ENCODE assay signal across 8 mouse cellular contexts in genomic region chr1:133423166-133423542, GRCm38 (mm10). TPM values are rescaled to one million over a fixed set of nuclear protein-coding genes. Genes with fewer than 3 reads are reported as not detected.
DNase-seq lines count a peak whose midpoint lies in the region; ATAC-seq and TF ChIP-seq lines count a peak whose summit lies in the region.

No protein-coding gene starts in this region.

- H3K27ac ChIP-seq in kidney, embryonic 14.5 days (ENCODE audit: low read depth, low read length), result peak overlapping the region; percentile 97; the same call in 1 of the 2 replicates
- H3K27ac ChIP-seq in embryonic facial prominence, embryonic 14.5 days (replicated peaks; ENCODE audit: low read depth, low read length), result no peak overlapping the region; the same call in 1 of the 2 replicates
- peak overlapping the region; percentile 96 for H3K27ac ChIP-seq in intestine, embryonic 16.5 days (ENCODE audit: low read length)
- H3K27ac ChIP-seq in midbrain, postnatal 0 days (ENCODE audit: low read depth, low read length), result peak overlapping the region; percentile 74

- no peak for DNase-seq in kidney, postnatal 14 days
- no peak for DNase-seq in embryonic facial prominence, embryonic 14.5 days (ENCODE audit: low spot score)
- DNase-seq in midbrain, postnatal 0 days (ENCODE audit: low spot score), result no peak
- DNase-seq in ovary, postnatal 10 days (ENCODE audit: low spot score), result no peak
- no peak for DNase-seq in adipocyte (ENCODE audit: low spot score)

- 0 out of 2 replicates have a peak, but pooled peaks have one; percentile 7 for ATAC-seq in kidney, embryonic 14.5 days (ENCODE audit: low FRiP score, low TSS enrichment)
- no peak for ATAC-seq in embryonic facial prominence, embryonic 14.5 days (ENCODE audit: low read depth)
- 0 out of 2 replicates have a peak, but pooled peaks have one; percentile 2 for ATAC-seq in intestine, embryonic 16.5 days
- peak; percentile 19; the same call in 1 of the 2 replicates for ATAC-seq in midbrain, postnatal 0 days (ENCODE audit: low FRiP score)
- no peak for ATAC-seq in inflammation-experienced regulatory T-cells, adult 6 months

- WGBS in kidney, embryonic 14.5 days, result 0% methylated on average over 31 of the region's 31 CpGs
- under 1% methylated on average over 29 of the region's 31 CpGs for WGBS in embryonic facial prominence, embryonic 14.5 days
- under 1% methylated on average over 31 of the region's 31 CpGs for WGBS in intestine, embryonic 16.5 days
- under 1% methylated on average over 31 of the region's 31 CpGs for WGBS in midbrain, postnatal 0 days

- peak overlapping the region; percentile 78 for H3K9ac ChIP-seq in kidney, embryonic 14.5 days (ENCODE audit: low read depth, low read length)
- H3K9ac ChIP-seq in embryonic facial prominence, embryonic 14.5 days (ENCODE audit: low read depth, low read length), result peak overlapping the region; percentile 80
- peak overlapping the region; percentile 89 for H3K9ac ChIP-seq in intestine, embryonic 16.5 days (ENCODE audit: low read depth, low read length)
- H3K9ac ChIP-seq in midbrain, postnatal 0 days (replicated peaks; ENCODE audit: low read length, poor library complexity, severe bottlenecking), result peak overlapping the region; percentile 61

- peak overlapping the region; percentile 91 for H3K4me2 ChIP-seq in kidney, embryonic 14.5 days (replicated peaks; ENCODE audit: low read depth, low read length)
- H3K4me2 ChIP-seq in embryonic facial prominence, embryonic 14.5 days (ENCODE audit: low read depth, low read length), result peak overlapping the region; percentile 99
- peak overlapping the region; percentile 85 for H3K4me2 ChIP-seq in intestine, embryonic 16.5 days (ENCODE audit: low read depth, low read length)
- H3K4me2 ChIP-seq in midbrain, postnatal 0 days (ENCODE audit: low read depth, low read length, poor library complexity, severe bottlenecking), result peak overlapping the region; percentile 100

- peaks cover 41% of the 10 kb centered on the region for H3K4me1 ChIP-seq in kidney, embryonic 14.5 days (ENCODE audit: control insufficient read depth, insufficient read depth, low read length)
- H3K4me1 ChIP-seq in embryonic facial prominence, embryonic 14.5 days (ENCODE audit: control insufficient read depth, insufficient read depth, low read length), result peaks cover 7% of the 10 kb centered on the region; the same call in 1 of the 2 replicates
- H3K4me1 ChIP-seq in intestine, embryonic 16.5 days (ENCODE audit: control insufficient read depth, insufficient read depth, low read length), result peaks cover 38% of the 10 kb centered on the region
- peaks cover 5% of the 10 kb centered on the region; the same call in 1 of the 2 replicates for H3K4me1 ChIP-seq in midbrain, postnatal 0 days (ENCODE audit: insufficient read depth, low read length)

- H3K36me3 ChIP-seq in kidney, embryonic 14.5 days (ENCODE audit: control insufficient read depth, insufficient read depth, low read length), result no peaks in the 10 kb centered on the region
- H3K36me3 ChIP-seq in embryonic facial prominence, embryonic 14.5 days (ENCODE audit: control insufficient read depth, insufficient read depth, low read length), result no peaks in the 10 kb centered on the region
- no peaks in the 10 kb centered on the region for H3K36me3 ChIP-seq in intestine, embryonic 16.5 days (ENCODE audit: control insufficient read depth, insufficient read depth, low read length)
- H3K36me3 ChIP-seq in midbrain, postnatal 0 days (ENCODE audit: insufficient read depth, low read length), result no peaks in the 10 kb centered on the region

- H3K9me3 ChIP-seq in kidney, embryonic 14.5 days (ENCODE audit: control insufficient read depth, low read length), result no peaks in the 10 kb centered on the region
- H3K9me3 ChIP-seq in embryonic facial prominence, embryonic 14.5 days (ENCODE audit: control insufficient read depth, low read length), result no peaks in the 10 kb centered on the region
- H3K9me3 ChIP-seq in intestine, embryonic 16.5 days (ENCODE audit: control insufficient read depth, low read length), result no peaks in the 10 kb centered on the region
- H3K9me3 ChIP-seq in midbrain, postnatal 0 days (ENCODE audit: low read length), result no peaks in the 10 kb centered on the region

- H3K27me3 ChIP-seq in kidney, embryonic 14.5 days (ENCODE audit: control insufficient read depth, insufficient read depth, low read length), result no peaks in the 10 kb centered on the region
- no peaks in the 10 kb centered on the region for H3K27me3 ChIP-seq in embryonic facial prominence, embryonic 14.5 days (replicated peaks; ENCODE audit: control insufficient read depth, insufficient read depth, low read length)
- no peaks in the 10 kb centered on the region for H3K27me3 ChIP-seq in intestine, embryonic 16.5 days (replicated peaks; ENCODE audit: control insufficient read depth, insufficient read depth, low read length)
- H3K27me3 ChIP-seq in midbrain, postnatal 0 days (ENCODE audit: insufficient read depth, low read length), result no peaks in the 10 kb centered on the region

- no peak for TF ChIP-seq CTCF in midbrain, postnatal 0 days (IDR thresholded peaks at IDR 0.05)

- peak overlapping the region; percentile 88 for H3K4me3 ChIP-seq in kidney, embryonic 14.5 days (ENCODE audit: low read length)
- peak overlapping the region; percentile 78 for H3K4me3 ChIP-seq in embryonic facial prominence, embryonic 14.5 days (ENCODE audit: low read depth, low read length)
- H3K4me3 ChIP-seq in intestine, embryonic 16.5 days (ENCODE audit: low read length), result peak overlapping the region; percentile 90
- H3K4me3 ChIP-seq in midbrain, postnatal 0 days (ENCODE audit: low read depth, low read length), result peak overlapping the region; percentile 75

RNA-seq across cellular contexts. Expression of gene Sox13, which starts 1.0 kb away (rescaled TPM):
- polyA plus RNA-seq in kidney, embryonic 14.5 days (2014; fragmentation: Nextera tagmentation; extraction: Ambion mirVana), result 13.8 and 16.2 TPM in 2 replicates
- 5.4 and 6.6 TPM in 2 replicates for polyA plus RNA-seq in embryonic facial prominence, embryonic 14.5 days (2014; fragmentation: Nextera tagmentation; extraction: Ambion mirVana)
- 5.5 and 7.0 TPM in 2 replicates for polyA plus RNA-seq in intestine, embryonic 16.5 days (2015; fragmentation: Nextera tagmentation; extraction: Ambion mirVana)
- 16.5 and 17.3 TPM in 2 replicates for total RNA-seq in midbrain, postnatal 0 days (2014; rRNA removed)
- polyA plus RNA-seq in midbrain, postnatal 0 days (2015; fragmentation: Nextera tagmentation; extraction: Ambion mirVana), result 3.3 and 4.7 TPM in 2 replicates
- not detected for polyA plus RNA-seq in inflammation-experienced regulatory T-cells, adult 6 months (2017; shearing (Covaris generic))

RNA-seq across cellular contexts. Expression of gene Etnk2, which starts 59.8 kb away (rescaled TPM):
- polyA plus RNA-seq in kidney, embryonic 14.5 days (2014; fragmentation: Nextera tagmentation; extraction: Ambion mirVana), result 1.7 and 2.0 TPM in 2 replicates
- 3.3 and 3.4 TPM in 2 replicates for polyA plus RNA-seq in embryonic facial prominence, embryonic 14.5 days (2014; fragmentation: Nextera tagmentation; extraction: Ambion mirVana)
- polyA plus RNA-seq in intestine, embryonic 16.5 days (2015; fragmentation: Nextera tagmentation; extraction: Ambion mirVana), result 3.0 and 3.5 TPM in 2 replicates
- 49.8 and 52.0 TPM in 2 replicates for total RNA-seq in midbrain, postnatal 0 days (2014; rRNA removed)
- polyA plus RNA-seq in midbrain, postnatal 0 days (2015; fragmentation: Nextera tagmentation; extraction: Ambion mirVana), result 34.5 and 37.2 TPM in 2 replicates
- not detected for polyA plus RNA-seq in inflammation-experienced regulatory T-cells, adult 6 months (2017; shearing (Covaris generic))

Comparison
In these comparisons a context has a peak if more than half of its experiments do, and no peak if none do; other contexts are left out.
1. ATAC-seq: peak in kidney, embryonic 14.5 days (single experiment), intestine, embryonic 16.5 days (single experiment) and midbrain, postnatal 0 days (single experiment); none in embryonic facial prominence, embryonic 14.5 days (single experiment) and inflammation-experienced regulatory T-cells, adult 6 months (single experiment).
2. Peak in every context shown above with its lines, with median percentiles within 50 percentile points of each other: H3K4me2 ChIP-seq, H3K4me3 ChIP-seq and H3K9ac ChIP-seq.